8 mouse cellular contexts compared by ENCODE assay signal in genomic region chr11:61410129-61410528, GRCm38 (mm10). TPM values are rescaled to one million over a fixed set of nuclear protein-coding genes. Genes with fewer than 3 reads are reported as not detected.
DNase-seq lines count a peak whose midpoint lies in the region; ATAC-seq lines count a peak whose summit lies in the region.

No protein-coding gene starts in this region.

- ATAC-seq in liver, embryonic 12.5 days, result no peak

- no peaks in the 10 kb centered on the region for H3K36me3 ChIP-seq in liver, embryonic 12.5 days

- H3K27ac ChIP-seq in liver, embryonic 12.5 days, result no peak overlapping the region

- H3K4me1 ChIP-seq in liver, embryonic 12.5 days, result peaks cover 6% of the 10 kb centered on the region; the same call in 1 of the 2 replicates

- 0% methylated on average over 1 of the region's 1 CpGs for WGBS in liver, embryonic 12.5 days (ENCODE audit: insufficient replicate concordance)

- peak; percentile 81 for DNase-seq in liver
- peak; percentile 74 for DNase-seq in c-Kit-positive CD71-positive TER-119-positive erythroid progenitor cells, embryonic 14.5 days (ENCODE audit: low spot score)
- peak; percentile 91 to 95 for DNase-seq in frontal cortex, postnatal 36 days (ENCODE audit: low spot score in 2 of 2)
- DNase-seq in kidney, postnatal 25 days, result peak; percentile 82 to 93
- DNase-seq in lung, adult 18-20 months, result peak; percentile 84 to 86
- peak; percentile 96 to 97 for DNase-seq in right cerebral cortex, adult 2 months (ENCODE audit: low spot score in 2 of 2)
- peak; percentile 48 for DNase-seq in urinary bladder, postnatal 10 days (ENCODE audit: low spot score)

- no peak overlapping the region for H3K4me2 ChIP-seq in liver, embryonic 12.5 days

- peaks cover 25% of the 10 kb centered on the region for H3K27me3 ChIP-seq in liver, embryonic 12.5 days (replicated peaks)

- no peak overlapping the region for H3K4me3 ChIP-seq in liver, embryonic 12.5 days

- H3K9me3 ChIP-seq in liver, embryonic 12.5 days (replicated peaks), result no peaks in the 10 kb centered on the region

- H3K9ac ChIP-seq in liver, embryonic 12.5 days, result no peak overlapping the region

RNA-seq across cellular contexts. Expression of gene Slc47a1, which starts 32.0 kb away (rescaled TPM):
- polyA plus RNA-seq in liver, embryonic 12.5 days (2016; fragmentation: Nextera tagmentation; extraction: Ambion mirVana), result 2.5 TPM in 2 replicates

RNA-seq across cellular contexts. Expression of gene Rnf112, which starts 43.8 kb away (rescaled TPM):
- 0.13 and 0.14 TPM in 2 replicates for polyA plus RNA-seq in liver, embryonic 12.5 days (2016; fragmentation: Nextera tagmentation; extraction: Ambion mirVana)
